Mouse (Mus musculus) megakaryocyte, embryonic 14.5 days (primary cell): ENCODE data around the gene Thap4.

Experiments
- FLI1 ChIP-seq: IDR thresholded peaks from 2 replicates; pipeline ENCODE4 v1.6.1; 2012; ENCODE audit warnings: low read length, inconsistent platforms, mixed read lengths
- GATA1 ChIP-seq: IDR thresholded peaks from 3 replicates; pipeline ENCODE4 v1.6.1; 2012; ENCODE audit warnings: mixed read lengths, low read length, inconsistent platforms, borderline replicate concordance

- TF ChIP-seq GATA1 (no peak), FLI1 (no peak)
These were observed 67.7 kb downstream of the Thap4 start for GRCm38 (mm10) chr1:93686961-93687320.
